Mouse (Mus musculus) G1E (cell line): Measurements from ENCODE around the gene Nrg4.

Source experiments
- CTCF ChIP-seq: IDR thresholded peaks from 2 replicates; pipeline ENCODE4 v1.5.1; 2012; ENCODE audit warnings: low read depth, low read length, inconsistent platforms, mixed read lengths
- GATA1 ChIP-seq: IDR thresholded peaks from 2 replicates; pipeline ENCODE4 v1.6.1; 2012; ENCODE audit warnings: borderline replicate concordance, low read length, inconsistent platforms, mixed read lengths
- TAL1 ChIP-seq: conservative IDR thresholded peaks from 2 replicates; pipeline ENCODE4 v1.6.1; 2012; ENCODE audit warnings: low read depth, low read length, inconsistent platforms, mixed read lengths

- TF ChIP-seq GATA1 (no peak), CTCF (no peak), TAL1 (no peak)
Observed at GRCm38 (mm10) chr9:55277562-55277961, 49.1 kb downstream of the Nrg4 start.
